Mouse (Mus musculus) forebrain, embryonic 10.5 days (tissue): ENCODE results near the gene Cyp2c69. TPM values are rescaled to one million over a fixed set of nuclear protein-coding genes. Genes with fewer than 3 reads are reported as not detected.
"Not testable (repeated sequence)": the region's sequence is repeated elsewhere in the genome, so short reads cannot be mapped to it uniquely, and the experiment has no call there.

Source experiments
- DNase-seq: peaks from one replicate; pipeline ENCODE4 v3.0.0-alpha.2; 2017; ENCODE audit warnings: low spot score; ENCODE audit errors: extremely low spot score
- H3K27ac ChIP-seq: fragments of 300-500 bp; sonication (generic); 2 replicates; pipeline ENCODE4 v1.5.1; 2016; ENCODE audit warnings: mild to moderate bottlenecking
- H3K27me3 ChIP-seq: fragments of 300-500 bp; sonication (generic); 2 replicates; pipeline ENCODE4 v1.6.1; 2016; ENCODE audit warnings: mild to moderate bottlenecking; ENCODE audit not compliant: poor library complexity, severe bottlenecking
- H3K36me3 ChIP-seq: fragments of 300-500 bp; sonication (generic); replicated peaks from 2 replicates; pipeline ENCODE4 v1.6.1; 2016; ENCODE audit warnings: mild to moderate bottlenecking, moderate library complexity
- H3K4me1 ChIP-seq: fragments of 300-500 bp; sonication (generic); 2 replicates; pipeline ENCODE4 v1.6.1; 2016
- H3K4me3 ChIP-seq: fragments of 300-500 bp; sonication (generic); 2 replicates; pipeline ENCODE4 v1.5.1; 2016; ENCODE audit warnings: mild to moderate bottlenecking, moderate library complexity
- H3K9me3 ChIP-seq: fragments of 300-500 bp; sonication (generic); 2 replicates; pipeline ENCODE4 v1.6.1; 2016; ENCODE audit warnings: mild to moderate bottlenecking, moderate library complexity
- WGBS: fragments of 180-500 bp; shearing (Covaris S2); methylation state at CpG from one replicate; pipeline ENCODE4 v1.1.7; 2016; 5-methylcytosine and 5-hydroxymethylcytosine counted together
- polyA plus RNA-seq: library from polyadenylated mRNA; unstranded; fragments of >200 nt; fragmentation: Nextera tagmentation; extraction: Ambion mirVana; gene quantifications from 2 replicates; pipeline ENCODE4 v1.2.1, GENCODE M21; 2016

The Cyp2c69 gene
- polyA plus RNA-seq, result not detected in 2 replicates

DNA sequence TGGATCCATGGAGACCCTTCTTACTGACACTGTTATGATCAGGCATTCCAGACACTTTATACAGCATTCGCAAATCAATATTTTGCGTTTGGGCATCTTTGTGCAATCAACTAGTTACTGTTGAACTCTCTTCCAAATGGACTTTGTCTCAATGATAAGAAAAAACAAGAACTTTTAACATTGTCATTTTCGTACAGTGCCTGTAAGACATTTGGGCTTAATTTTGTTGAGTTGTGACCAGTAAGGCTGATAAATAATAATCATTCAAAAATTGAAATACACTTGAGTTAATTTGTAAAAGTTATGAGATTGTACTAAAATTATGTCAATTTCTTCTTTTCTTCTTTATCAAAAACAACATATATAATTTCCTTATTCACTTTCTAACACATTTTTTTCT is at the start of gene Cyp2c69:
TSS of gene Cyp2c69 (minus strand) at position 101 of the 400 bp plus-strand sequence.
- H3K9me3 ChIP-seq, DNase-seq, H3K4me1 ChIP-seq, H3K4me3 ChIP-seq, H3K27me3 ChIP-seq, H3K36me3 ChIP-seq, H3K27ac ChIP-seq: not testable (repeated sequence)
- 91% methylated on average over 3 of the region's 3 CpGs for WGBS

GRCm38 (mm10) chr19:39935396-39935795 is 48.8 kb upstream of the Cyp2c69 start:
- Histone ChIP-seq H3K27ac (no peak overlapping the region), H3K4me3 (no peak overlapping the region), H3K27me3 (no peaks in the 10 kb centered on the region), H3K4me1 (no peaks in the 10 kb centered on the region), H3K9me3 (peaks cover 16% of the 10 kb centered on the region), H3K36me3 (no peaks in the 10 kb centered on the region)
- no peak for DNase-seq
- 100% methylated on average over 2 of the region's 2 CpGs for WGBS

DNA sequence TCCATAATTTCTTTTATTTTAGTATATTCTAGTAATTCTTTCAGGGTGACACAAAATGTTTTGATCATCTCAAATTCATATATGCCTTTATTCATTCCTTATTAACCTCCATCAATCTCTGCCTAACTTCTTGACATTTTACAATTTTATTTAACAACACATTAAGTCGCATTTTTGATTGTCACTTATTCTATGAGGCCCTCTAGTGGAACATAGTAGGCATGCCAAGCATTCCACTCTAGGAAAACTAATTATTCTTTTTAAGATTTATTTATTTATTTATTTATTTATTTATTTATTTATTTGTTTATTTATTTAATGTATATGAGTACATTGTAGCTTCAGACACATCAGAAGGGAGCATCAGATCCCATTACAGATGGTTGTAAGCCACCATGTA is 43.4 kb upstream of the Cyp2c69 start:
- Histone ChIP-seq H3K27me3 (no peaks in the 10 kb centered on the region), H3K36me3 (no peaks in the 10 kb centered on the region), H3K27ac (no peak overlapping the region), H3K4me3 (no peak overlapping the region), H3K4me1 (no peaks in the 10 kb centered on the region), H3K9me3 (peaks cover 13% of the 10 kb centered on the region)
- WGBS, result 58% methylated on average over 1 of the region's 1 CpGs
- DNase-seq, result no peak

DNA sequence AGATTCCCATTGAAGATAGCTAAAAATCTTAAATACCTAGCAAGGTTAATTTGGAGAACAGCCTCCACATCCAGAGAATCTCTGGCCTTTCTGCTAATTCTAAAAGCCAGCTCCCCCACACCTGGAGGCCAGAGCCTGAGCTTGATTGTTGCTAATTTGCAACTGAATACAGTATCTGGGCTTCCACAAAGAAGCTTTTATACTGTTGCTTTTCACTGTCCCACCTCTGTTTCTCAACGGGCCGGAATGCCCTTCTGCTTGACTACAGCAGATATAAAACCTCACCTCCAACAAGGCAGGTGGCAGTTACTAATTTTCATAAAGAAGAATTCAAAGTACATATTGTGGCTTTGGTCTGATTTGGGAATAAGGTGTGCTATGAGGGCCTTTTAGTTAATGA is 15.1 kb upstream of the Cyp2c69 start:
- Histone ChIP-seq H3K4me1 (no peaks in the 10 kb centered on the region), H3K4me3 (no peak overlapping the region), H3K9me3 (peaks cover 6% of the 10 kb centered on the region; the same call in 1 of the 2 replicates), H3K27ac (no peak overlapping the region), H3K27me3 (no peaks in the 10 kb centered on the region), H3K36me3 (no peaks in the 10 kb centered on the region)
- DNase-seq, result no peak
- 85% methylated on average over 2 of the region's 2 CpGs for WGBS

DNA sequence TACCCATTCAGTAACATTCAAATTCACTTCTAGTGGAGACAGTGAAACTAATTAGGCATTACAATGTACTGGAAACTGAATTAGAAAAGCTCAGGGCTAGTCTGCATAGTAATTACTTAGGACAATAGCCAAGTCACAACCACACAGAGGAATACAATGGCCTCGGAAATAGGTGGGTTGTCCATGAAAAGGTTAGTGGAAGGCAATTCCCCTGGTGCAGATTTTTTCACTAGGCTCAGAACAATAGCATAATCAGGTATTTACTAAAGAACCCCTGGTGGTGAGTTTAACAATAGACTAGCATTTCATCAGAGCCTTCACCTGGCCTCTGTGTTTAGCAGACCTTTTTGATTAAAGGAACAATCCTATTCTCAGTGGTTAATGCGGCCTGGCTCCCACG is 3.5 kb upstream of the Cyp2c69 start:
- not testable (repeated sequence) for H3K27me3 ChIP-seq, H3K36me3 ChIP-seq, H3K9me3 ChIP-seq, H3K27ac ChIP-seq, H3K4me3 ChIP-seq, DNase-seq, H3K4me1 ChIP-seq
- 75% methylated on average over 3 of the region's 3 CpGs for WGBS

- H3K27ac ChIP-seq, result no peak overlapping the region
- H3K4me1 ChIP-seq, result no peaks in the 10 kb centered on the region
- no peak for DNase-seq
- no peak overlapping the region for H3K4me3 ChIP-seq
- H3K27me3 ChIP-seq, result no peaks in the 10 kb centered on the region
- H3K36me3 ChIP-seq, result no peaks in the 10 kb centered on the region
- no peaks in the 10 kb centered on the region for H3K9me3 ChIP-seq
- WGBS, result 76% methylated on average over 1 of the region's 1 CpGs
Observed at GRCm38 (mm10) chr19:39866133-39866532, 20.5 kb downstream of the Cyp2c69 start.

- H3K9me3 ChIP-seq, H3K36me3 ChIP-seq, H3K27me3 ChIP-seq, H3K4me1 ChIP-seq, H3K27ac ChIP-seq, DNase-seq, H3K4me3 ChIP-seq: not testable (repeated sequence)
- WGBS, result 83% methylated on average over 2 of the region's 2 CpGs
Observed at GRCm38 (mm10) chr19:39820931-39821330, 65.7 kb downstream of the Cyp2c69 start.

GRCm38 (mm10) chr19:39816400-39816799 is 70.2 kb downstream of the Cyp2c69 start:
- not testable (repeated sequence) for H3K9me3 ChIP-seq, H3K27me3 ChIP-seq, H3K27ac ChIP-seq, H3K4me3 ChIP-seq, DNase-seq, H3K4me1 ChIP-seq, H3K36me3 ChIP-seq
- 87% methylated on average over 1 of the region's 1 CpGs for WGBS

- not testable (repeated sequence) for DNase-seq, H3K27me3 ChIP-seq, H3K4me3 ChIP-seq, H3K27ac ChIP-seq, H3K36me3 ChIP-seq, H3K9me3 ChIP-seq, H3K4me1 ChIP-seq
- 57% methylated on average over 4 of the region's 4 CpGs for whole genome bisulfite sequencing
Observed at GRCm38 (mm10) chr19:39815991-39816390, 70.6 kb downstream of the Cyp2c69 start.

- H3K9me3 ChIP-seq, H3K4me3 ChIP-seq, DNase-seq, H3K27ac ChIP-seq, H3K36me3 ChIP-seq, H3K27me3 ChIP-seq, H3K4me1 ChIP-seq: not testable (repeated sequence)
- WGBS, result 93% methylated on average over 3 of the region's 3 CpGs
Observed at GRCm38 (mm10) chr19:39812714-39813113, 73.9 kb downstream of the Cyp2c69 start, which contains the start of gene Cyp2c40. Gene Cyp2c40, minus strand, starts transcription at chr19:39812814.

Other genes with a start within 250 kb of the Cyp2c69 start
- not detected in 2 replicates for gene Cyp2c67, start 237.7 kb downstream of the Cyp2c69 start, polyA plus RNA-seq
- not detected in 2 replicates for gene Cyp2c68, start 145.7 kb downstream of the Cyp2c69 start, polyA plus RNA-seq
- not detected in 2 replicates for gene Cyp2c40, start 74.0 kb downstream of the Cyp2c69 start, polyA plus RNA-seq
- gene Cyp2c37, start 105.6 kb upstream of the Cyp2c69 start, polyA plus RNA-seq, result not detected in 2 replicates
- gene Cyp2c54, start 187.0 kb upstream of the Cyp2c69 start, polyA plus RNA-seq, result not detected in 2 replicates
- gene Cyp2c50, start 202.9 kb upstream of the Cyp2c69 start, polyA plus RNA-seq, result not detected in 2 replicates